Mouse (Mus musculus): ENCODE data around the gene Zfp385c. TPM values are rescaled to one million over a fixed set of nuclear protein-coding genes. Genes with fewer than 3 reads are reported as not detected.

Zfp385c gene
- 0.06 and 0.13 TPM in 2 replicates for polyA plus RNA-seq (2015; fragmentation: Nextera tagmentation; extraction: Ambion mirVana)

- H3K27ac ChIP-seq: no peak within 1 kb of the TSS
- peak within 1 kb of the TSS; percentile 22 for H3K4me3 ChIP-seq
- no peak within 1 kb of the TSS for H3K9ac ChIP-seq
- H3K4me2 ChIP-seq: peak within 1 kb of the TSS; percentile 56
- H3K4me1 ChIP-seq: peaks cover 6% of the 10 kb centered on the region; the same call in 1 of the 2 replicates
- 1% methylated on average over 23 of the region's 23 CpGs for WGBS
- peaks cover 19% of the 10 kb centered on the region; the same call in 1 of the 2 replicates for H3K27me3 ChIP-seq
- H3K36me3 ChIP-seq: no peaks in the 10 kb centered on the region
- no peaks in the 10 kb centered on the region for H3K9me3 ChIP-seq
- ATAC-seq (ENCODE audit: borderline replicate concordance, extremely low read depth, low FRiP score, low TSS enrichment): no peak
Measured at GRCm38 (mm10) chr11:100692164-100692616, at the start of gene Zfp385c. Gene Zfp385c (minus strand): TSS chr11:100692455.

- H3K4me1 ChIP-seq: peaks cover 9% of the 10 kb centered on the region
- H3K36me3 ChIP-seq: no peaks in the 10 kb centered on the region
- H3K4me2 ChIP-seq: no peak overlapping the region
- H3K27me3 ChIP-seq: no peaks in the 10 kb centered on the region
- no peaks in the 10 kb centered on the region for H3K9me3 ChIP-seq
- no peak overlapping the region for H3K4me3 ChIP-seq
- no peak overlapping the region for H3K9ac ChIP-seq
- ATAC-seq (ENCODE audit: borderline replicate concordance, extremely low read depth, low FRiP score, low TSS enrichment): no peak
- H3K27ac ChIP-seq: no peak overlapping the region
- 57% methylated on average over 6 of the region's 6 CpGs for WGBS
Measured at GRCm38 (mm10) chr11:100741348-100741747, 49.1 kb upstream of the Zfp385c start.

- no peaks in the 10 kb centered on the region for H3K36me3 ChIP-seq
- H3K9ac ChIP-seq: peak overlapping the region; percentile 43; the same call in 1 of the 2 replicates
- H3K27ac ChIP-seq: no peak overlapping the region
- ATAC-seq (ENCODE audit: borderline replicate concordance, extremely low read depth, low FRiP score, low TSS enrichment): no peak
- H3K4me2 ChIP-seq: peak overlapping the region; percentile 74
- peaks cover 20% of the 10 kb centered on the region for H3K4me1 ChIP-seq
- no peaks in the 10 kb centered on the region for H3K9me3 ChIP-seq
- WGBS: 18% methylated on average over 5 of the region's 5 CpGs
- peak overlapping the region; percentile 96 for H3K4me3 ChIP-seq
- no peaks in the 10 kb centered on the region for H3K27me3 ChIP-seq
Measured at GRCm38 (mm10) chr11:100738749-100739148, 46.5 kb upstream of the Zfp385c start.

- Histone ChIP-seq H3K27ac (peak within 1 kb of the TSS; percentile 68), H3K4me3 (peak within 1 kb of the TSS; percentile 96), H3K9me3 (no peaks in the 10 kb centered on the region), H3K4me2 (peak within 1 kb of the TSS; percentile 83), H3K9ac (peak within 1 kb of the TSS; percentile 97), H3K4me1 (peaks cover 20% of the 10 kb centered on the region), H3K36me3 (no peaks in the 10 kb centered on the region; the same call in 1 of the 2 replicates), H3K27me3 (no peaks in the 10 kb centered on the region)
- peak; percentile 99 for ATAC-seq (ENCODE audit: borderline replicate concordance, extremely low read depth, low FRiP score, low TSS enrichment)
- under 1% methylated on average over 39 of the region's 39 CpGs for whole genome bisulfite sequencing
Measured at GRCm38 (mm10) chr11:100738066-100738604, 45.9 kb upstream of the Zfp385c start, which contains the start of gene Rab5c. Gene Rab5c (minus strand): TSS chr11:100738215.

GRCm38 (mm10) chr11:100737105-100737733, 45.0 kb upstream of the Zfp385c start:
- Histone ChIP-seq H3K4me1 (peaks cover 20% of the 10 kb centered on the region), H3K4me3 (peak overlapping the region; percentile 96)
- WGBS: 1% methylated on average over 13 of the region's 13 CpGs

GRCm38 (mm10) chr11:100736746-100737080, 44.5 kb upstream of the Zfp385c start:
- no peaks in the 10 kb centered on the region for H3K27me3 ChIP-seq
- H3K27ac ChIP-seq: no peak overlapping the region
- H3K4me3 ChIP-seq: peak overlapping the region; percentile 96
- no peaks in the 10 kb centered on the region for H3K9me3 ChIP-seq
- WGBS: 56% methylated on average over 4 of the region's 4 CpGs
- peak overlapping the region; percentile 83 for H3K4me2 ChIP-seq
- no peak overlapping the region for H3K9ac ChIP-seq
- peaks cover 20% of the 10 kb centered on the region for H3K4me1 ChIP-seq
- H3K36me3 ChIP-seq: no peaks in the 10 kb centered on the region; the same call in 1 of the 2 replicates
- no peak for ATAC-seq (ENCODE audit: borderline replicate concordance, extremely low read depth, low FRiP score, low TSS enrichment)

More at GRCm38 (mm10) chr11:100737105-100737733, 45.0 kb upstream of the Zfp385c start:
- no peak for ATAC-seq (ENCODE audit: borderline replicate concordance, extremely low read depth, low FRiP score, low TSS enrichment)
- Histone ChIP-seq H3K4me2 (peak overlapping the region; percentile 83), H3K9ac (peak overlapping the region; percentile 97), H3K27ac (peak overlapping the region; percentile 67; the same call in 1 of the 2 replicates), H3K36me3 (no peaks in the 10 kb centered on the region; the same call in 1 of the 2 replicates), H3K9me3 (no peaks in the 10 kb centered on the region), H3K27me3 (no peaks in the 10 kb centered on the region)

GRCm38 (mm10) chr11:100735954-100736745, 43.9 kb upstream of the Zfp385c start:
- Histone ChIP-seq H3K4me2 (peak overlapping the region; percentile 83), H3K9ac (peak overlapping the region; percentile 3; the same call in 1 of the 2 replicates), H3K4me1 (peaks cover 20% of the 10 kb centered on the region), H3K27me3 (no peaks in the 10 kb centered on the region), H3K27ac (no peak overlapping the region), H3K9me3 (no peaks in the 10 kb centered on the region), H3K36me3 (no peaks in the 10 kb centered on the region; the same call in 1 of the 2 replicates), H3K4me3 (peak overlapping the region; percentile 96)
- no peak for ATAC-seq (ENCODE audit: borderline replicate concordance, extremely low read depth, low FRiP score, low TSS enrichment)
- 62% methylated on average over 14 of the region's 14 CpGs for WGBS

- 92% methylated on average over 9 of the region's 9 CpGs for WGBS
- no peaks in the 10 kb centered on the region for H3K27me3 ChIP-seq
- H3K9me3 ChIP-seq: no peaks in the 10 kb centered on the region
- H3K4me2 ChIP-seq: peak overlapping the region; percentile 83
- H3K4me1 ChIP-seq: peaks cover 20% of the 10 kb centered on the region
- H3K4me3 ChIP-seq: no peak overlapping the region
- ATAC-seq (ENCODE audit: borderline replicate concordance, extremely low read depth, low FRiP score, low TSS enrichment): no peak
- no peaks in the 10 kb centered on the region; the same call in 1 of the 2 replicates for H3K36me3 ChIP-seq
- H3K9ac ChIP-seq: no peak overlapping the region; the same call in 1 of the 2 replicates
- H3K27ac ChIP-seq: no peak overlapping the region
Measured at GRCm38 (mm10) chr11:100735134-100735865, 43.0 kb upstream of the Zfp385c start.

GRCm38 (mm10) chr11:100730477-100731205, 38.4 kb upstream of the Zfp385c start:
- Histone ChIP-seq H3K9me3 (no peaks in the 10 kb centered on the region), H3K4me1 (peaks cover 6% of the 10 kb centered on the region), H3K27ac (no peak overlapping the region), H3K9ac (no peak overlapping the region), H3K4me3 (no peak overlapping the region), H3K4me2 (no peak overlapping the region), H3K27me3 (no peaks in the 10 kb centered on the region), H3K36me3 (peaks cover 14% of the 10 kb centered on the region)
- WGBS: 84% methylated on average over 6 of the region's 6 CpGs
- ATAC-seq (ENCODE audit: borderline replicate concordance, extremely low read depth, low FRiP score, low TSS enrichment): no peak

GRCm38 (mm10) chr11:100729976-100730375, 37.7 kb upstream of the Zfp385c start:
- no peak overlapping the region for H3K4me2 ChIP-seq
- no peak overlapping the region for H3K27ac ChIP-seq
- no peaks in the 10 kb centered on the region for H3K9me3 ChIP-seq
- H3K36me3 ChIP-seq: peaks cover 14% of the 10 kb centered on the region
- no peak overlapping the region for H3K9ac ChIP-seq
- 82% methylated on average over 4 of the region's 4 CpGs for WGBS
- H3K4me3 ChIP-seq: no peak overlapping the region
- no peaks in the 10 kb centered on the region for H3K27me3 ChIP-seq
- H3K4me1 ChIP-seq: peaks cover 8% of the 10 kb centered on the region
- ATAC-seq (ENCODE audit: borderline replicate concordance, extremely low read depth, low FRiP score, low TSS enrichment): no peak

GRCm38 (mm10) chr11:100728601-100729000, 36.3 kb upstream of the Zfp385c start:
- H3K36me3 ChIP-seq: peaks cover 14% of the 10 kb centered on the region
- no peak overlapping the region for H3K4me3 ChIP-seq
- H3K27me3 ChIP-seq: no peaks in the 10 kb centered on the region
- no peak overlapping the region for H3K9ac ChIP-seq
- H3K27ac ChIP-seq: no peak overlapping the region
- WGBS: 77% methylated on average over 6 of the region's 6 CpGs
- H3K4me1 ChIP-seq: peaks cover 16% of the 10 kb centered on the region
- H3K9me3 ChIP-seq: no peaks in the 10 kb centered on the region
- ATAC-seq (ENCODE audit: borderline replicate concordance, extremely low read depth, low FRiP score, low TSS enrichment): no peak
- no peak overlapping the region for H3K4me2 ChIP-seq

Measured in lung, embryonic 15.5 days (tissue).